Mouse (Mus musculus) layer of hippocampus, adult 9-11 months (tissue): ENCODE measurements around the gene Azin2.

ENCODE experiments used
- DNase-seq: peaks from one replicate; pipeline ENCODE4 v3.0.0; 2022

Azin2 gene

DNA sequence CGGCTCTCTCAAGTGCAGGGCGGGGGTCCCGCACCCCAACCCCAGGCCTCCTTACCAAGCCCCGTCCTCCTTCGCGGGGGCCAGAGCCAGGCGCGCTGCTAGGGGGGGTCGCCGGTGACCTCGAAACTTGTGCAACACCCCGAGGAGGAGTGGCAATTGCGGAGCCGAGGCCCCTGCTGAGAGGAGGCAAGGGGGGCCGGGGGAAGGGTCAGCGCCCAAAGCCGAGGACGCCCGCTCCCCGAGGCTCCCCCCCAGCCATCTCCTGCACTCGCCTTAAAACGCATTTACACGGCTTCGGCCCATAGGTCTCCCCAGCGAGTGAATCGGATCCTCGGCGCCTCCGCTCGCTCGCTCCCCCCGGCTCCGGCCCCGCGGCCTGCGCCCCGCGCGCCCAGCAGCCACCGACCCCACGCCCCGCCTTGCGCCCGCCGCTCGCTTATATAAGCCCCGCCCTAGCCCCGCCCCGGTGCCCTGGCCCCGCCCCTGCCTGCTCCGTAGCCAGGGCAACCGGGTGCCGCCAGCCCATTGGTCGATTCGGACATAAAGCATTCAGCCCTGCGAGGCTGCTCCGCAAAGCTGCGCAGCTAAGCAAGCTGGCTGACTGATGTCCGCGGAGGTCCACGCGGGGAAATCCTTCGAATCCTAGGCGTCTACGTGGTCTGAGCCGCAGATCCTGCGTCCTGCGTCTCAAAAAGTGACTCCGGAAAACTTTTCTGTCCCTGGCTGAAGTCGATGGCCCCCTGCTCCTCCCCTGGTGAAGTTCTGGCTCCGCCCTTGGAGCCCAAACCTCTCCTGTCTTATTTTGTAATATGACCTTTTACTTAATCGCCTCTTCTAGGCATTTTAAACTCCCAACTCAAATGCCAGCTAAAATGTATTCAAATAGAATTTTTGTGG, at the start of gene Azin2:
Azin2 (minus strand) TSS at position 414 of the 897 bp plus-strand sequence.
- DNase-seq, result peak; percentile 91

DNA sequence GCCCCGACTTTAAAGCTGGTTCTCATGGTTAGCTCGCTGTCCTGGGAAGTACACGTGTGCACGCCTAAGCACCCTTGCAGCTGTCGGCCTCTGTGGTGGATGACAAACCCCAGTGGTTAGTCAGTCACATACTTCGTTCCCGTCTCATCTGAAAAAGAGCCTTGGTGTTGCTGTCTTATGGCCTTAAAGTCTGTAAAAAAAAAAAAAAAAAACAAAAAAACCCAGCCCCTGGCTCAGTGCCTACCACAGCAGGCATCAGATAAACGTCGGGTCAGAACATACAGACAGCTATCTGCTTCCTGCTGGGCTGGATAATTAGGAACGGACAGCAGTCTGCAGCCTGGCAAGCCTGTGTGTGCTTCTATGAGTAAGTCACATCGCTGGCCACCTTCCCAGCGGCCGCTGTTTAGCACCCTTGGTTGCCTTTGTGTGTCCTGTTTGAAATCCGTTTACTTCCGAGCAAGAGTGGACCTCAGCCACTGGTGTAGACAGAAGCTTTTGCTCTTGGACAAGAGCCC, 49.4 kb upstream of the Azin2 start:
- peak; percentile 18 for DNase-seq

DNA sequence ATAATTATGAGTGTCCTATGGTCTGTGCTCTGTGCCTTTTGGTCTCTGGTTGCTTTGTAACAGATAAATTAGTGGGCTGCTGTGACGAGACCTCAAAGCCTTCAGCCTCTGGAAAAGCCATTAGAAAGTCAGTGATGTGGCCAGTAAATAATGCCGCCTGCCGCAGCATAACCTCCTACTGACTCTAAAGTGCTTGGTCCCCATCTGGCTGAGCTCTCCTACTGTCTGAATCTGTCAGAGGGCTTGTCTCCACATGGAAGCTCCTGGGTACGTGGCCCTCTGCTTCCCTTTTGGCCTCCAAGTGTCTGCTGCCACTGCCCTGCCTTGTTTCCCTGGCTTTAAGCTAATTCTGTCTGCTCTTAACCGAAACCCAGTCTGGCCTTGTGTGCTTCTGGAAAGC, 47.3 kb upstream of the Azin2 start:
- DNase-seq, result no peak

DNA sequence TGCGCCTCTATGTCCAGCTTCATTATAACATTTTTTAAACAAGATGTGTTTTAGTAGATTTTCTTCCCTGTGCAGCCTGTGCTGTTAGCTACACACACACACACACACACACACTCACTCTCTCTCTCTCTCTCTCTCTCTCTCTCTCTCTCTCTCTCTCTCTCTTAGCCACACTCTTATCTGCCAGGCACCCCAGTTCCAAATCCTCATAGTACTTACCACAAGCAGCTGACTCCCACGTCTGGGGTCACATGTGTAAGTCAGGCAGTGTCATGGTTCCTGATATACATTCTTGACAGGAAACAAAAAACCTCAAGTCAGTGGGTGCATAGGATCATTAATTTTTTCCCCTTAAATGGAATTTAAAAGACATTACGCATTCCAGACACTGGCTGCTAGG, 46.4 kb upstream of the Azin2 start:
- DNase-seq, result no peak

DNA sequence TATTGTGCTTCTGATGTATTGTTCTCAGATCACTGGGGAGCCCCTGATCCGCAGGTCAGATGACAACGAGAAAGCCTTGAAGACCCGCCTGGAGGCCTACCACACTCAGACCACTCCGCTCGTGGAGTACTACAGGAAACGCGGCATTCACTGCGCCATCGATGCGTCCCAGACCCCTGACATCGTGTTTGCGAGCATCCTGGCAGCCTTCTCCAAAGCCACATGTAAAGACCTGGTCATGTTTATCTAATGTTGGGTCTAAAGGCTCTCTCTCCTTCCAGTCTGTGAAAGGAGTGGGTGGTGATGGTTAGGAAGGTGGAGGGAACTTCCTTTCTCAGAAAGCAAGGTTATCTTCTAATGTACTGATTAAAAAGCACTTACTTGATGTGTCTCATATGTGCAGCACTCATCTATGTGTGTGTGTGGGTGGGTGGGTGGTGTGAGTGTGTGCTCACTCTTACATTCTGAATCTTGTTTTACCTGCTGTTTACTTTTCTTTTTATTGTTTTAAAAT, 45.8 kb upstream of the Azin2 start:
- no peak for DNase-seq

DNA sequence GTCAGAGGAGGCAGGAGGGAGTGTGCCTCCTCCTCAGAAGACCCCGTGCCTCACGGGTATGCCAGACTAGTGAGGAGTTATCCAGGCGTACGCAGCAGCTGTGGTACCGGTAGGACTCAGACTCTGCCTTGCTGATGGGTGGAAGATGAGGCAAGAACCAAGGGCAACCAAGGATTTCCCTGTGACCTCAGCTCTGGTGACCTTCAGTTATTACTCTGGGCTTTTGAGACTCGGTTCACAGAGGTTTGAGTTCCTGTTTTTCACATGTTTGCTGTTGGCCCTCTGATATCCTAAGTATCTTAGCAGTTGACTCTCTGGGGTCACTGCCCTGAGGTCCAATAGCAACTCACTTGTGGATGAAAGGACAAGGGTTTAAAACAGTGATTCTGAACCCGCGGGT, 41.5 kb upstream of the Azin2 start:
- no peak for DNase-seq

DNA sequence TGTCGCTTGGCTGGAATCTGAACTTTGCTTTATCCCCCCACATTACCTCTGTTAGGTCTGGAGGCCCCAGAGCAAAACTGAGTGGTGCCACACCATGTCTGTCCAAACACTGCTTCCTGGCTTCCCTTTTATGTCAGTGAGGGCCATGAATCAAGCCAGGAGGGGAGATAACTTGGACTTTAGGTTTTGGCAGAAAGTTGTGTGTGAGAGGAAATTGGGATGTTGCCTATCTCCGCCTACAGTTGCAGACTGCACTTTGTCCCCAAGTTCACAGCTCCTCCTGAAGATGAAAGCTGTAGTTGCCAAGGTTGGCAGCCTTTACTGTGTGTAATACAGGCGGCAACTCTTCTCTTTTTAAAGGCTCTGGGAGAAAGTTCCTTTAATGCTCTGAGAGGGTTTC, 38.5 kb upstream of the Azin2 start:
- DNase-seq, result no peak

DNA sequence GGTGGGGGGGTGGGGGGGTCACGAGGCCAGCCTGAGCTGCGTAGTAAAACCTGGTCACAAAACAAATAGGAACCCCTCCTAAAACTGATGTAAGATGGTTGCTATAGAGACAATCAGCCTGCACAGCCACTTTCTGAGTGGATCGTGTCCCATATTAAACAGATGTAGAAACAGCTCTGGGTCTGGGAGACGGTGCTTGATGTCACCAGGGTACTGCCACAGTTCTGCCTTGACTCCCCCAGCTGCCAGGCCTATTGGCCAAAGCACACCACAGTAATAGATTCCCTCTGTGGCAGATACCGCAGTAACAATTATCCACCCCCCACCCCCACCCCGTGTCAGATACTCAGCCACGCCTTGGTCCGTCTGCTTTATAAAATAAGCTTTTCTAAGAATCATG, 36.2 kb upstream of the Azin2 start:
- no peak for DNase-seq

DNA sequence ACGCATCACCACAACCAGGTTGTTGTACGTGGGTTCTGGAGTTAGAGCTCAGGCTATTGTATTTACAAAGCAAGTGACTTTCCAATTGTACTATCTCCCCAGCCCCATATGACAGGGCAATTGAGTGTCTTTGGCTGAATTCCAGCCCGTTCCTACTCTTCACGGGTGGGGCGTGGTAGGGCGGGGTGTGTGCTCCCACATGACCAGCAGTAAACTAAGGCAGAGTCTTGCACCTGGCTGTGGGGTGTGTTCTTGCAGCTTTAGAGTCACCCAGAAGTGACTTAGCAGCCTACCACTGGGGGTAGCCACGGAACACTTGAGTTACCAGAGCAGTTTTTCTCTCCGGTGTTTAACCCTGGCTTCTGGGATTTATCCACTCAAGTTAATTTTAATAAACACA, 35.0 kb upstream of the Azin2 start:
- DNase-seq, result no peak

DNA sequence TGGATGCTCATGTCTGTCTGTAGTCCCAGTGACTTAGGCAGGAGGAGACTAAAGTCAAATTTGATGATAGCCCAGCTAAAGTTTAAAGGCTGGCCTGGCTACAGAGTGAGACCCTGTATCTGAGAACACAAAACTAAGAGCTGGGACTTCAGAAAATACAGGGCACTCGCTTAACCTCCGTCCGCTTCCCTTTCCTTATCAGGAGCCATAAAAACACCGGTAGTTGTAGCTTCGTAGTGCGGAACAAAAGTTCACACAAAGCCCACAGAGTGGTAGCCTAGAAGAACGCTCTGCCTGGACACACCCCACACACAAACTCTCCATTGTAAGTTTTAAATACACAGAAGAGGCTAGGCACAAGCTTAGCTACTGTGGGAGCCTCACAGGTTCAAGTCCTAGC, 33.0 kb upstream of the Azin2 start:
- no peak for DNase-seq

DNA sequence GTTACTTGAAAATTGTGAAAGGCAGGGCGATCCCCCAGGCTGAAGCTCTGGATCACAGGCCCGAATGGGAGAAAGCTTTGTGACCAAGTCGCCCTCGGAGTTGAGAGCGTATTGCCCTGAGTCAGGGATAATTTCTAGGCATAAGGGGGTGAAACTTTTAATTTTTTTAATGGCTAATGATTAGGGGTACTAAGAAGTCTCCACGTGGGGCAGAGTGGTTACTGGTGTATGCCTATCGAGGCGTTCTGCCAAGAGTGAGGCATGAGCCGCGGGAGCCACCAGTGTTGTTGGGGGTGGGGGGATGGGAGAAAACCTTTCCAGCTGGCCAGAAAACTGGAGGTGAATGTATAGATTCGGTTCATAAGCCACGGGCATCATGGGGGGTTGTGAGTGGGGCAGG, 31.4 kb upstream of the Azin2 start:
- DNase-seq, result no peak

DNA sequence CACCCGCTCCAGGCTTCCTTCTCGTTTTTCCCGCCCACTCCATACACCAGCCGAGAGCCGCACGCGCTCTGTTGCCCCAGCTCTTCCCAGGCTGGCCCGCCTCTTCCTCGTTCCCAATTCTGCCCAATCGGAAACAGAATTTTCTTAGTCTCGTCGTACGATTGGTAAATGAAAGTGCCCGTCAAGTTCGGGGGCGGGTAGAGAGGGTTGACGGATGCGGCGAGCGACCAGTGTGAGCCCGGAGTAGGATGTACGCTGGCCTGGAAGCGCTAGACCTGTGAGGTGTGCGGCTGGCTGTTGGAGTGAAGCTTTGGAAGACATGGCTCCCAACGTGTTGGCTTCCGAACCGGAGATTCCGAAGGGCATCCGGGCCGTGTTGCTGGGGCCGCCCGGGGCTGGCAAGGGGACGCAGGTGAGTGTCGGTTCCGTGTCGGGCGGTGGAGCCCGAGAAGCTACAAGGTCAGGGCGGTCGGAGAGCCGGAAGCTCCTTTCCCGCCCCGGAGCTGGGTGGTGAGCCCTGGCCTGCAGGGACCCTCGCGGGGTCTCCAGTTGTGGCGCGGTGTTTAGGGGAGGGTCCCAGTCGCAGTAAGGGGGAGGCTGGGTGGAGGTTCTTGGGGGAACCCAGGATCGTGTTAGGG, 30.9 kb upstream of the Azin2 start:
- peak; percentile 95 for DNase-seq

DNA sequence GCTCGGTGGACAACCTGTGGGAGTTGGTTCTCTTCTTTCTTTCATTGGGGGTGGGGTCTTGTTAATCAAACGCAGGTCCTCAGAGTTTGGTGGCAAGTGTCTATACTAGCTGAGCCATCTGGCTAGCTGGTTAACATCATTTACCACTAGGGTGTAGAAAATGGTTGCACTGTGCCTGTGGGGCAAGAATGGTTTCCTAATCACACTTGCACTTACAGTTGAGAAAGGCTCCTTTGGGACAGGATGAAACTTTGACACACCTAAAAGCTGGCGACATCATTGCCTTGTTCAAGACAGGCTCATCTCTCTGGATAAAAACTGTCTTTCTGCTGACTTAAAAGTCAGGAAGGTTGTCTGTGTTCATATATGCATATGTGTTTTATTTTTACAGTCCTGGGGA, 29.9 kb upstream of the Azin2 start:
- no peak for DNase-seq

DNA sequence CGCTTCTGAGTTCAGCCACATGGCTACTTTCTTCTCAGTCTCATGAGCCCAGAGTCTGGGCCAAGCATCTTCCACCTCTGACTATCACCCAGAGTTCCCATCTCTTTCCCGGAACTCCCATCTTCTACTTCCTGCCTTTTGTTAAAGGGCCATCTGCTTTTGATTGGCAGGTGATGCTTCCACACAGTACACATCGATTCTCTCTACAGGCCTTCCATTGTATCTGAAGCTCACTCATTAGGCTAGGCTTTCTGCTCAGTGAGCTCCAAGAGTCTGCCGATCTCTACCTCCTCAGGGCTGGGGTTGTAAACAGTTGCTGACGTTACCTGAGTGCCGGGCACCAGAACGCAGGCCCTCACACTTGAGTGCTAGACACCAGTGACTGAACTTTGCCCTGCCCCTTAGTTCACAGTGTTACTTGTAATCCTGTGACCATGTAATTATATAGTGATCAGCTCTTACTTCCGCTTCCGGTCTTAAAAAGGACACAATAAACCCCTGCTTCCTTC, 29.3 kb upstream of the Azin2 start, which contains the start of gene Ak2:
Ak2 (plus strand) TSS at position 459 of the 509 bp plus-strand sequence.
- no peak for DNase-seq

DNA sequence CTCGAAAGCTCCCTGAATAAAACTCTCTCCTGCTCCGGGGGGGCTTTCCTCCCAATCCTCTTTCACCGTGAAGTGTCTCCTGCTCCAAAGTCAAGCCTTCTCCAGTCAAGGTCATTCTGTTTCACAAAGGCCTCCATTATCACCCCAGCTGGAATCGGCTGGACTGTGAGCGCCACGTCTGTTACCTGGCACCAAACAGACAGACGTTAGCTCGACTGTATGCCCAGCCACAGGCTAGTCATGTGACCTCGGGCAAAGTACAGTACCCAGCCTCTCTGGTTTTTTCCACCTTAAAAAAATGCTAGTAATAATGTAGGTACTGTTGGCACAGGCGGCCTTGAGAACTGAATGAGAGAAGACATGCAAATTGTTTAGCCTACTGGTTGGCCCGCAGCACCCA, 27.4 kb upstream of the Azin2 start:
- no peak for DNase-seq

DNA sequence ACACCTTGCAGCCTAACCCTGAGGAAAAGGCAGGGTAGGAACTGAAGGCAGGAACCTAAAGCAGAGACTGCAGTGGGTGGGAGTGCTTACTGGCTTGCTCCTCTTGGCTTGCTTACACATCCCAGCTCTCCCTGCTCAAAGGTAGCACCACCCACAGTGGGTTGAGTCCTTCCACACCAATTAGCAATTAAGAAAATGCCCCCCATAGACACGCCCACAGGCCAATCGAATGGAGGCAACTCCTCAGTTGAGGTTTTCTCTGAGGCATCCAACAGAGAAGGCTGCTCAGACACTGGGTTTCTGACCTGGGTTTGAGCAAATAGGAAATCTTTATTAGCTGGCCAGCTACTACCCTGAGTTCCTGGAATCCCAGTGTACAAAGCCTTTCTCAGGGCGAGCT, 26.7 kb upstream of the Azin2 start:
- DNase-seq, result no peak

DNA sequence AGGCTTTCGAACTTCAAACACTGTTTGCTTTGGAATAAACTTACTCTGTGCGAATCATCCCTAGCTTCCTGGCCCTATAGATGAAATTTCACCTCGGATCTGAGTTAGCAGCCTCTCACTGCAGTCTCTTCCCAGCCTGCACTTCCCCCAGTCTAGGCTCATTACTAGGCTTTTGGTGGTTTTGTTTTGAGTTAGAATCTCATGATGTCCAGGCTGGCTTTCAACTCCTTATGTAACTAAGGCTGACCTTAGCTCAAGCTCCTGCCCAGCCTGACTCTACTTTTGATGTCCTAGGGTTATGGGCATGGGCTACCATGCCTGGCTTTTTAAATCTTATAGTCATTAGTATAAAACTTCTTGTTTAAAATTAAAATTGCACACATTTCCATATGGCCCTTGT, 22.4 kb upstream of the Azin2 start:
- DNase-seq, result no peak

DNA sequence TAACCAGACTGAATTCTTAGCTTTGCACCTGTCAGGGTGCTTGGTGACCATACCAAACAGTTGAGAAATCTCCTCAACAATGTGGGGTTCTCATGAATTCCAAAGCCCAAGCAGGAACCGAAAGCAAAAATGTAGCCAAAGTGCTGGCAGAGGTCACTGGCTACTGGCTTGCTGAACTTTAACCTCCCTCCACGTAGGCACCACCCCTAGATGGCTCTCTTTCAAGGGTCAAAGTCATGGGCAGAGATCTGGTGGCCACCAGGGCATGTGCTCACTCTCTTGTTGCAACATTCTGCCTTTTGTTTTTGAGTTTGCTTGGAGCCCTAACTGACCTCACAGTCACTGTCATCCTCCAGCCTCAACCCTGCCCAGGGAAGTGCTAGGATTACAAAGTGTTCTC, 21.4 kb upstream of the Azin2 start:
- no peak for DNase-seq

DNA sequence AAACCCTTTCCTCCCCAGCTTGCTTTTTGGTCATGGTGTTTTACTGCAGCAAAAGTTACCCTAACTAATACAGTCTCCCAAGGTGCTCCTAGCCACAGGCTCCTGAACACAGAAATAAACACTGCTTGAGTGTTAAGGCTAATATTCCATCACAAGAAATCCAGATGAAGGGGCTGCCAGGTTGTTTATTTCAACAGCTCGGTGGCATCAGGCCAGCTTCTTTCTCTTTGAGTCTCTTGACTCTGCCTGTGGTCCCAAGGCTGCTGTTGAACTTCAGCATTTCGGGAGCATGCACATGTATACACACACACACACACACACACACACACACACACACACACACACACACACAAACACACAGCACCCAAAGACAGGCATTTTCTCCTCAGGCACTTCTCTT, 20.9 kb upstream of the Azin2 start:
- no peak for DNase-seq

DNA sequence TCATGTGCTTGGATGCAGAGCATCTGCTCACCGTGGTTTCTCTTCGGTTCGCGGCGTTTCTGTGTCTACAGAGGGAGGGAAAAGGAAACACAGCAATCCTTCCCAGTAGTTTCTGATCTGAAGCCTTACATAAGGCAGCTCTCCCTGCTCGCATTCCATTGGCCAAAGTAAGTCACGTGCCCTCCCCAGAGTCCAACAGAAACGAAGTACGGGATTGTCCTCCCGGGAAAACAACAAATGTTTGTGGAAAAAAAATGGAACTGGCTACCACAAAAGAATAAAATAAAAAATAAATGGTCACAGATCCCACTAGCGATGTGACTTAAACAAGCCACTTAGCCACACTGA, 19.6 kb upstream of the Azin2 start:
- no peak for DNase-seq

DNA sequence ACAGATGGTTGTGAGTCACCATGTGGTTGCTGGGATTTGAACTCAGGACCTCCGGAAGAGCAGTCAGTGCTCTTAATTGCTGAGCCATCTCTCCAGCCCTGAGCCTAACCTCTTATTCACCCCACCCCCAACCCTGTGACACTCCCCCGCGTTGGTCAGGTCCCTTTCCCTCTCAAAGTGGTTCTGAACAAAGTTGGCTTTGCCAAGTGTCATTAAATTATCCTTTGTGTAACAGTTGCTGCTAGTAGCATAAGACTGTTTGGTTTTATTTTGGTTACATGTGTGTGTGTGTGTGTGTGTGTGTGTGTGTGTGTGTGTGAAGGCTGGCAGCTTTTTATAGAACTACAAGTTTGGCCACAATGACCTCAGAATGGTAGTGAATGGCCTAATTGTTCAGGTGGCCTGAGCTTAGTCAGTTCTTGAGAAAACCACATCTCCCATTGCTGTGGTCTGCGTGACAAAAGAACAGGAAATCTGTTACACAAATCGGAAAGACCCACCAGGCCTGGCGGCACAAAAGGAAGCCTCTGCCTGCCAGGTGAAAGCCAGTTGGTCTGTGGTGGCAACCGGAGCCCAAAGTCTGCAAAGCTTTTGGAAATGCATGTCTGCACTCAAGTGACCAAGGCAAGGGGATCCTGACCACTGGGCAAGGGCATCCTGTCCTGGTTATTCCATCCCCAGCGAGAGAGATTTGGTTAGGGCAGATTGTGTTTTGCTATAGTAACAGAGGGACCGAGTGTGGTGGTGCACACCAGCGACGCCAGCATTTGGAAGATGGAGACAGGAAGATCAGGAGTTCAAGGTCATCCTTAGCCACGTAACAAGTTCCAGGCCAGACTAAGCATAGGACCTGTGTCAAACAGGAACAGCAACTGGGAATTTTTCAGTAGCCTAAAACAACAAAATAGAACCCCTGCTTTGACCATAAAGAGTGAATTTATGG, 18.9 kb upstream of the Azin2 start:
- DNase-seq, result no peak

DNA sequence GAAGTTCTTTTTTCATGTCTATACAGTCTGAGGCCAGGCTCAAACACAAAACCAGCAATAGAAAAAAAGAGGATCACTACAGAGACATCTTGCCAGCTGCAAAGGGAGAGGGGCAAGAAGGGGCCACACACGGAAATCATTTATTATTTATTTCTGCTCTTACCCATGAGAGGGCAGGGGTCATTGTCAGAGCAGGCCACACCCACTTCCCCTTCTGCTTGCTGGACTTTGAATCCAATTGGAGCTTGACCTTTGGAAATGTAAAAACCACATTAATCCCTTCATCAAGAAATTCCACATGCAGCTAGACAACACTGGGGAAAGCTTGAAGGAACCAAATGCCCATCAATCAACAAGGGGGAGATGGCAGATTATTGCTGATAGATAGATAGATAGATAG, 16.4 kb upstream of the Azin2 start:
- no peak for DNase-seq

DNA sequence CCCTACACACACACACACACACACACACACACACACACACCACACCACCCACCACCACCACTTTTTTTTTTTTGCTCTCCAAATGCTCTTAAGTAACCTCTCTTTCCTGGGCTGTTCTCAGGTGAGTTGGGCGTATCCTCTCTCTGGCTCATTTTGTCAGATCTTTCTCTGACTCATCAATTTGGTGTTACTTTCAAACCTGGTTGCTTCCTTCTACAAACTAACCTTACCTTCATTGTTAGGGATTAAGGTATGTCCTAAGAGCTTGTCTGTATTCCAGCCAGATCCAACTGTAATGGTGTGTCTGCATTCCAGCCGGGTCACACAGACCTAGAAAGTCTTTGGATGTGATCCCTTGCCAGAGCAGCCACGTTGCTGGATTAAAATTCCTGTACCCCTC, 15.0 kb upstream of the Azin2 start:
- no peak for DNase-seq
